8 mouse cellular contexts compared by ENCODE assay signal in genomic region chr14:75832982-75833381, GRCm38 (mm10). TPM values are rescaled to one million over a fixed set of nuclear protein-coding genes. Genes with fewer than 3 reads are reported as not detected.
DNase-seq lines count a peak whose midpoint lies in the region; ATAC-seq lines count a peak whose summit lies in the region.

No protein-coding gene starts in this region.

- peaks cover 49% of the 10 kb centered on the region for H3K4me1 ChIP-seq in heart, embryonic 15.5 days (replicated peaks)
- peaks cover 44% of the 10 kb centered on the region for H3K4me1 ChIP-seq in embryonic facial prominence, embryonic 13.5 days
- H3K4me1 ChIP-seq in midbrain, embryonic 15.5 days, result peaks cover 27% of the 10 kb centered on the region

- H3K27me3 ChIP-seq in heart, embryonic 15.5 days, result 0 out of 2 replicates have a peak, but pooled peaks cover under 1% of the 10 kb centered on the region
- peaks cover 7% of the 10 kb centered on the region; the same call in 1 of the 2 replicates for H3K27me3 ChIP-seq in embryonic facial prominence, embryonic 13.5 days
- H3K27me3 ChIP-seq in midbrain, embryonic 15.5 days (replicated peaks), result peaks cover 6% of the 10 kb centered on the region; the same call in 1 of the 2 replicates

- ATAC-seq in heart, embryonic 15.5 days (replicated peaks; ENCODE audit: insufficient number of reproducible peaks, insufficient read depth, low FRiP score, low read depth), result no peak
- ATAC-seq in embryonic facial prominence, embryonic 13.5 days (ENCODE audit: insufficient number of reproducible peaks, insufficient read depth, low FRiP score, low TSS enrichment, low read depth), result no peak
- no peak for ATAC-seq in midbrain, embryonic 15.5 days (replicated peaks)

- peak overlapping the region; percentile 58 for H3K4me3 ChIP-seq in heart, embryonic 15.5 days
- peak overlapping the region; percentile 49; the same call in 1 of the 2 replicates for H3K4me3 ChIP-seq in embryonic facial prominence, embryonic 13.5 days
- H3K4me3 ChIP-seq in midbrain, embryonic 15.5 days, result no peak overlapping the region

- H3K9me3 ChIP-seq in heart, embryonic 15.5 days (replicated peaks), result no peaks in the 10 kb centered on the region
- no peaks in the 10 kb centered on the region for H3K9me3 ChIP-seq in embryonic facial prominence, embryonic 13.5 days
- no peaks in the 10 kb centered on the region for H3K9me3 ChIP-seq in midbrain, embryonic 15.5 days

- DNase-seq in heart, adult 18-20 months, result no peak
- peak; percentile 49 for DNase-seq in kidney, postnatal 14 days
- DNase-seq in left cerebral cortex, postnatal 25 days (ENCODE audit: low spot score in 2 of 2), result no peak
- no peak for DNase-seq in layer of hippocampus, adult 8-10 months (ENCODE audit: low spot score in 2 of 2)
- no peak for DNase-seq in cerebellum, adult 8-10 months

- intact Hi-C loops in left cerebral cortex, postnatal 25 days (cut with DNase I), result no loop called here

- peak overlapping the region; percentile 99 for H3K27ac ChIP-seq in heart, embryonic 15.5 days
- H3K27ac ChIP-seq in embryonic facial prominence, embryonic 13.5 days, result peak overlapping the region; percentile 97
- no peak overlapping the region for H3K27ac ChIP-seq in midbrain, embryonic 15.5 days

- no peak overlapping the region for H3K9ac ChIP-seq in heart, embryonic 15.5 days
- H3K9ac ChIP-seq in embryonic facial prominence, embryonic 13.5 days, result no peak overlapping the region
- H3K9ac ChIP-seq in midbrain, embryonic 15.5 days, result no peak overlapping the region

- peak overlapping the region; percentile 99 for H3K4me2 ChIP-seq in heart, embryonic 15.5 days
- H3K4me2 ChIP-seq in embryonic facial prominence, embryonic 13.5 days, result peak overlapping the region; percentile 97
- peak overlapping the region; percentile 77 for H3K4me2 ChIP-seq in midbrain, embryonic 15.5 days

- H3K36me3 ChIP-seq in heart, embryonic 15.5 days, result no peaks in the 10 kb centered on the region
- H3K36me3 ChIP-seq in embryonic facial prominence, embryonic 13.5 days, result no peaks in the 10 kb centered on the region
- H3K36me3 ChIP-seq in midbrain, embryonic 15.5 days (replicated peaks), result no peaks in the 10 kb centered on the region

- 41% methylated on average over 4 of the region's 4 CpGs for WGBS in heart, embryonic 15.5 days
- 39% methylated on average over 4 of the region's 4 CpGs for WGBS in embryonic facial prominence, embryonic 13.5 days
- 10% methylated on average over 4 of the region's 4 CpGs for WGBS in midbrain, embryonic 15.5 days

RNA-seq across cellular contexts. Expression of gene Tpt1, which starts 11.9 kb away (rescaled TPM):
- polyA plus RNA-seq in heart, embryonic 15.5 days (2015; fragmentation: Nextera tagmentation; extraction: Ambion mirVana), result 751 and 926 TPM in 2 replicates
- 1,000 to 10,000 TPM; 2,629 to 3,296 TPM for total RNA-seq in heart, adult 18-20 months (2021)
- polyA plus RNA-seq in embryonic facial prominence, embryonic 13.5 days (2015; fragmentation: Nextera tagmentation; extraction: Ambion mirVana), result 1,146 and 1,171 TPM in 2 replicates
- polyA plus RNA-seq in midbrain, embryonic 15.5 days (2015; fragmentation: Nextera tagmentation; extraction: Ambion mirVana), result 613 and 619 TPM in 2 replicates
- total RNA-seq in left cerebral cortex, postnatal 25 days (2021), result 1,000 to 10,000 TPM; 1,037 to 1,046 TPM
- total RNA-seq in layer of hippocampus, adult 8-10 months (2022), result 1,000 to 10,000 TPM in 2 of 4 experiments, 100 to 1,000 TPM in 2; 898 to 1,122 (median 1,004) TPM

RNA-seq across cellular contexts. Expression of gene Slc25a30, which starts 46.1 kb away (rescaled TPM):
- polyA plus RNA-seq in heart, embryonic 15.5 days (2015; fragmentation: Nextera tagmentation; extraction: Ambion mirVana), result 5.6 and 5.8 TPM in 2 replicates
- total RNA-seq in heart, adult 18-20 months (2021), result 10 to 100 TPM; 16.6 to 18.5 TPM
- polyA plus RNA-seq in embryonic facial prominence, embryonic 13.5 days (2015; fragmentation: Nextera tagmentation; extraction: Ambion mirVana), result 4.8 and 5.8 TPM in 2 replicates
- polyA plus RNA-seq in midbrain, embryonic 15.5 days (2015; fragmentation: Nextera tagmentation; extraction: Ambion mirVana), result 9.3 and 10.4 TPM in 2 replicates
- 10 to 100 TPM in 1 of 2 experiments, 1 to 10 TPM in 1; 9.3 to 12.7 TPM for total RNA-seq in left cerebral cortex, postnatal 25 days (2021)
- 10 to 100 TPM; 13.0 to 15.3 (median 14.3) TPM for total RNA-seq in layer of hippocampus, adult 8-10 months (2022)
